Mouse (Mus musculus): Measurements from ENCODE around the gene Cend1. TPM values are rescaled to one million over a fixed set of nuclear protein-coding genes. Genes with fewer than 3 reads are reported as not detected.
"Not testable (repeated sequence)": the region's sequence is repeated elsewhere in the genome, so short reads cannot be mapped to it uniquely, and the experiment has no call there.

The Cend1 gene
- polyA plus RNA-seq, 1 experiment from 2014 or later: 2.8 TPM

- Histone ChIP-seq H3K9ac (ENCODE audit: low read depth, low read length) (peak overlapping the region; percentile 70), H3K4me2 (ENCODE audit: low read depth, low read length) (peak overlapping the region; percentile 96), H3K9me3 (ENCODE audit: control insufficient read depth, low read length) (no peaks in the 10 kb centered on the region), H3K36me3 (ENCODE audit: control insufficient read depth, insufficient read depth, low read length) (peaks cover 17% of the 10 kb centered on the region), H3K27ac (replicated peaks; ENCODE audit: low read depth, low read length) (peak overlapping the region; percentile 31; the same call in 1 of the 2 replicates), H3K4me1 (ENCODE audit: control insufficient read depth, insufficient read depth, low read length) (0 out of 2 replicates have a peak, but pooled peaks cover 4% of the 10 kb centered on the region), H3K27me3 (replicated peaks; ENCODE audit: control insufficient read depth, insufficient read depth, low read length) (peaks cover 15% of the 10 kb centered on the region), H3K4me3 (ENCODE audit: low read depth, low read length) (peak overlapping the region; percentile 63)
- ATAC-seq (ENCODE audit: low read depth) (peak; percentile 7; the same call in 1 of the 2 replicates), DNase-seq (ENCODE audit: low spot score) (no peak)
- WGBS: 2% methylated on average over 22 of the region's 23 CpGs
These were observed 26.5 kb upstream of the Cend1 start for GRCm38 (mm10) chr7:141455610-141456314.

GRCm38 (mm10) chr7:141454967-141455551, 25.8 kb upstream of the Cend1 start, which contains the start of gene Pnpla2:
Pnpla2 (plus strand) TSS chr7:141455198.
- WGBS: under 1% methylated on average over 30 of the region's 45 CpGs
- peak within 1 kb of the TSS; percentile 96 for H3K4me2 ChIP-seq (ENCODE audit: low read depth, low read length)
- H3K4me3 ChIP-seq (ENCODE audit: low read depth, low read length): peak within 1 kb of the TSS; percentile 63
- peak within 1 kb of the TSS; percentile 31; the same call in 1 of the 2 replicates for H3K27ac ChIP-seq (replicated peaks; ENCODE audit: low read depth, low read length)
- DNase-seq (ENCODE audit: low spot score) (peak; percentile 94), ATAC-seq (ENCODE audit: low read depth) (peak; percentile 90)
- H3K36me3 ChIP-seq (ENCODE audit: control insufficient read depth, insufficient read depth, low read length): peaks cover 24% of the 10 kb centered on the region
- H3K9ac ChIP-seq (ENCODE audit: low read depth, low read length): peak within 1 kb of the TSS; percentile 70
- 0 out of 2 replicates have a peak, but pooled peaks cover 4% of the 10 kb centered on the region for H3K4me1 ChIP-seq (ENCODE audit: control insufficient read depth, insufficient read depth, low read length)
- H3K27me3 ChIP-seq (replicated peaks; ENCODE audit: control insufficient read depth, insufficient read depth, low read length): peaks cover 8% of the 10 kb centered on the region
- H3K9me3 ChIP-seq (ENCODE audit: control insufficient read depth, low read length): no peaks in the 10 kb centered on the region

- H3K27ac ChIP-seq (replicated peaks; ENCODE audit: low read depth, low read length): no peak overlapping the region
- no peak overlapping the region for H3K4me2 ChIP-seq (ENCODE audit: low read depth, low read length)
- H3K4me1 ChIP-seq (ENCODE audit: control insufficient read depth, insufficient read depth, low read length): peaks cover 7% of the 10 kb centered on the region
- ATAC-seq (ENCODE audit: low read depth) (no peak), DNase-seq (ENCODE audit: low spot score) (no peak)
- H3K9me3 ChIP-seq (ENCODE audit: control insufficient read depth, low read length): no peaks in the 10 kb centered on the region
- no peaks in the 10 kb centered on the region for H3K27me3 ChIP-seq (replicated peaks; ENCODE audit: control insufficient read depth, insufficient read depth, low read length)
- H3K4me3 ChIP-seq (ENCODE audit: low read depth, low read length): no peak overlapping the region
- WGBS: 81% methylated on average over 2 of the region's 2 CpGs
- H3K36me3 ChIP-seq (ENCODE audit: control insufficient read depth, insufficient read depth, low read length): peaks cover 38% of the 10 kb centered on the region
- H3K9ac ChIP-seq (ENCODE audit: low read depth, low read length): no peak overlapping the region
These were observed 24.3 kb upstream of the Cend1 start for GRCm38 (mm10) chr7:141453636-141454035.

- Histone ChIP-seq H3K27ac (replicated peaks; ENCODE audit: low read depth, low read length) (no peak overlapping the region), H3K27me3 (replicated peaks; ENCODE audit: control insufficient read depth, insufficient read depth, low read length) (no peaks in the 10 kb centered on the region), H3K4me3 (ENCODE audit: low read depth, low read length) (no peak overlapping the region), H3K36me3 (ENCODE audit: control insufficient read depth, insufficient read depth, low read length) (peaks cover 41% of the 10 kb centered on the region), H3K4me1 (ENCODE audit: control insufficient read depth, insufficient read depth, low read length) (peaks cover 12% of the 10 kb centered on the region), H3K4me2 (ENCODE audit: low read depth, low read length) (no peak overlapping the region), H3K9me3 (ENCODE audit: control insufficient read depth, low read length) (no peaks in the 10 kb centered on the region), H3K9ac (ENCODE audit: low read depth, low read length) (no peak overlapping the region)
- ATAC-seq (ENCODE audit: low read depth): no peak
- no peak for DNase-seq (ENCODE audit: low spot score)
These were observed 22.6 kb upstream of the Cend1 start for GRCm38 (mm10) chr7:141451928-141452327.

GRCm38 (mm10) chr7:141447110-141447991, 18.1 kb upstream of the Cend1 start, which contains the start of gene Rplp2:
Rplp2 (plus strand) TSS chr7:141447370.
- WGBS: under 1% methylated on average over 41 of the region's 63 CpGs
- Histone ChIP-seq H3K4me3 (ENCODE audit: low read depth, low read length) (peak within 1 kb of the TSS; percentile 85), H3K27me3 (replicated peaks; ENCODE audit: control insufficient read depth, insufficient read depth, low read length) (no peaks in the 10 kb centered on the region), H3K4me1 (ENCODE audit: control insufficient read depth, insufficient read depth, low read length) (peaks cover 21% of the 10 kb centered on the region), H3K27ac (replicated peaks; ENCODE audit: low read depth, low read length) (peak within 1 kb of the TSS; percentile 86), H3K4me2 (ENCODE audit: low read depth, low read length) (peak within 1 kb of the TSS; percentile 91), H3K36me3 (ENCODE audit: control insufficient read depth, insufficient read depth, low read length) (peaks cover 40% of the 10 kb centered on the region), H3K9ac (ENCODE audit: low read depth, low read length) (peak within 1 kb of the TSS; percentile 93), H3K9me3 (ENCODE audit: control insufficient read depth, low read length) (no peaks in the 10 kb centered on the region)
- DNase-seq (ENCODE audit: low spot score) (peak; percentile 99), ATAC-seq (ENCODE audit: low read depth) (peak; percentile 92)

- not testable (repeated sequence) for DNase-seq (ENCODE audit: low spot score); H3K27me3 ChIP-seq (replicated peaks; ENCODE audit: control insufficient read depth, insufficient read depth, low read length); ATAC-seq (ENCODE audit: low read depth); H3K27ac ChIP-seq (replicated peaks; ENCODE audit: low read depth, low read length); H3K4me3 ChIP-seq (ENCODE audit: low read depth, low read length); H3K9ac ChIP-seq (ENCODE audit: low read depth, low read length); H3K9me3 ChIP-seq (ENCODE audit: control insufficient read depth, low read length)
- WGBS: 84% methylated on average over 3 of the region's 3 CpGs
- H3K4me2 ChIP-seq (ENCODE audit: low read depth, low read length): peak overlapping the region; percentile 91; the same call in 1 of the 2 replicates
- H3K4me1 ChIP-seq (ENCODE audit: control insufficient read depth, insufficient read depth, low read length): peaks cover 23% of the 10 kb centered on the region
- peaks cover 38% of the 10 kb centered on the region for H3K36me3 ChIP-seq (ENCODE audit: control insufficient read depth, insufficient read depth, low read length)
These were observed 17.1 kb upstream of the Cend1 start for GRCm38 (mm10) chr7:141446374-141446773.

- DNase-seq (ENCODE audit: low spot score) (peak; percentile 92), ATAC-seq (ENCODE audit: low read depth) (peak; percentile 63)
- H3K4me3 ChIP-seq (ENCODE audit: low read depth, low read length): peak within 1 kb of the TSS; percentile 40
- H3K9me3 ChIP-seq (ENCODE audit: control insufficient read depth, low read length): no peaks in the 10 kb centered on the region
- peak within 1 kb of the TSS; percentile 4; the same call in 1 of the 2 replicates for H3K27ac ChIP-seq (replicated peaks; ENCODE audit: low read depth, low read length)
- H3K9ac ChIP-seq (ENCODE audit: low read depth, low read length): peak within 1 kb of the TSS; percentile 56
- under 1% methylated on average over 22 of the region's 25 CpGs for WGBS
- H3K4me1 ChIP-seq (ENCODE audit: control insufficient read depth, insufficient read depth, low read length): peaks cover 23% of the 10 kb centered on the region
- peaks cover 34% of the 10 kb centered on the region for H3K36me3 ChIP-seq (ENCODE audit: control insufficient read depth, insufficient read depth, low read length)
- H3K27me3 ChIP-seq (replicated peaks; ENCODE audit: control insufficient read depth, insufficient read depth, low read length): no peaks in the 10 kb centered on the region
- peak within 1 kb of the TSS; percentile 67 for H3K4me2 ChIP-seq (ENCODE audit: low read depth, low read length)
These were observed 14.5 kb upstream of the Cend1 start, which contains the start of gene Pidd1 for GRCm38 (mm10) chr7:141443828-141444237. Pidd1 (minus strand) TSS chr7:141444025.
